In the genomic region with DNA sequence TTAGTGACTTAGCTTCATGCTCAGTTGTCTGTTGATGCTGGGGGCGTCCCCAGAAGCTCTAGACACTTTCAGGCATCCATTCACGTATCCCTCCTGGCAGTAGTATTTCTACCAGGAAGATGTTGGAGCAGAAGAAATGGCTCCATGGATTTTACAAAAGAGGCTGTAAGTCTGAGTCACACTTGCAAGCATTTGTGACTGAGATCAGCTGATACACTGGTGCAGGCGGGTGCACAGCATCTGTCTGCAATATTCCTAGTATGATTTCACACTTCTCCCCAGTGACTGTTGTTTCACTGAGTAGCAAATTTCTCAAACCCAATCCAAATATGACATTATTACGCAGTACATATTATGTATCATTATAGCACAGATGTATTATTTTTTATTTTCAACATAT, we compare ENCODE assay signal across 34 mouse cellular contexts.
DNase-seq lines count a peak whose midpoint lies in the region; ATAC-seq lines count a peak whose summit lies in the region.
"Had no signal": no experiment of that assay in that cellular context is flagged by ENCODE, and none has a peak within 500 bp of the region (broad histone marks: within the 10 kb centered on the region; RNA-seq: fewer than 3 reads in every experiment).

No protein-coding gene starts in this region.

- DNase-seq in frontal cortex, postnatal 10 days (ENCODE audit: low spot score in 2 of 2) = no peak
- peak; percentile 7 to 28 for DNase-seq in layer of hippocampus, adult 8-10 months (ENCODE audit: low spot score in 2 of 2)
- DNase-seq in layer of hippocampus, postnatal 25 days (ENCODE audit: extremely low spot score in 1 of 2, low spot score in 1 of 2) = no peak
- DNase-seq in right cerebral cortex, adult 2 months (ENCODE audit: low spot score in 2 of 2) = peak; percentile 26 to 34
- DNase-seq in right cerebral cortex, postnatal 14 days = no peak
- no peak for DNase-seq in spleen, postnatal 10 days (ENCODE audit: low spot score in 2 of 2)
- DNase-seq: adrenal gland, adult 2 months; adrenal gland, postnatal 36 days; cerebellum, adult 11 months; cerebellum, adult 9-10 months; cerebellum, postnatal 36 days; gastrocnemius, postnatal 25 days; heart, adult 2 months; heart, postnatal 10 days; kidney, adult 18-20 months; kidney, postnatal 25 days; lung, embryonic 14.5 days; lung, postnatal 14 days; midbrain, embryonic 14.5 days; retina, postnatal 1 day; thymus, adult 18-20 months; thymus, postnatal 25 days had no signal

- H3K4me1 ChIP-seq in midbrain, embryonic 15.5 days = no peaks in the 10 kb centered on the region
- H3K4me1 ChIP-seq: heart, embryonic 13.5 days; hindbrain, embryonic 15.5 days; limb, embryonic 12.5 days; liver, embryonic 15.5 days; neural tube, embryonic 15.5 days had no signal

- peak; percentile 57 for ATAC-seq in frontal cortex, adult (ENCODE audit: low TSS enrichment)
- no peak for ATAC-seq in midbrain, embryonic 15.5 days (replicated peaks)
- ATAC-seq: activated CD4-positive, CD25-positive, alpha-beta regulatory T cell, adult 4 months; forebrain, embryonic 13.5 days had no signal

- no peak overlapping the region for H3K27ac ChIP-seq in midbrain, embryonic 15.5 days
- H3K27ac ChIP-seq: forebrain, embryonic 13.5 days; heart, adult 2 months; heart, embryonic 13.5 days; hindbrain, embryonic 10.5 days; hindbrain, embryonic 15.5 days; kidney, embryonic 15.5 days; layer of hippocampus, adult 2 months; limb, embryonic 12.5 days; liver, embryonic 15.5 days; neural tube, embryonic 15.5 days had no signal

- H3K9me3 ChIP-seq in midbrain, embryonic 15.5 days = no peaks in the 10 kb centered on the region
- H3K9me3 ChIP-seq: forebrain, embryonic 13.5 days; heart, embryonic 13.5 days; hindbrain, embryonic 10.5 days; hindbrain, embryonic 15.5 days; kidney, embryonic 15.5 days; limb, embryonic 12.5 days; liver, embryonic 15.5 days; neural tube, embryonic 15.5 days had no signal

- WGBS in midbrain, embryonic 15.5 days = 81% methylated on average over 4 of the region's 4 CpGs

- H3K36me3 ChIP-seq in midbrain, embryonic 15.5 days (replicated peaks) = no peaks in the 10 kb centered on the region
- H3K36me3 ChIP-seq: heart, embryonic 13.5 days; hindbrain, embryonic 10.5 days; hindbrain, embryonic 15.5 days; kidney, embryonic 15.5 days; limb, embryonic 12.5 days; liver, embryonic 15.5 days; neural tube, embryonic 15.5 days had no signal

- no peak overlapping the region for H3K4me2 ChIP-seq in midbrain, embryonic 15.5 days
- H3K4me2 ChIP-seq: forebrain, embryonic 13.5 days; heart, embryonic 13.5 days; hindbrain, embryonic 15.5 days; kidney, embryonic 15.5 days; limb, embryonic 12.5 days; liver, embryonic 15.5 days; lung, embryonic 14.5 days; neural tube, embryonic 15.5 days had no signal

- H3K9ac ChIP-seq in midbrain, embryonic 15.5 days = no peak overlapping the region
- H3K9ac ChIP-seq: forebrain, embryonic 13.5 days; heart, embryonic 13.5 days; hindbrain, embryonic 15.5 days; kidney, embryonic 15.5 days; limb, embryonic 12.5 days; liver, embryonic 15.5 days; lung, embryonic 14.5 days; neural tube, embryonic 15.5 days had no signal

- H3K27me3 ChIP-seq in midbrain, embryonic 15.5 days (replicated peaks) = no peaks in the 10 kb centered on the region
- H3K27me3 ChIP-seq: forebrain, embryonic 13.5 days; heart, embryonic 13.5 days; hindbrain, embryonic 15.5 days; kidney, embryonic 15.5 days; liver, embryonic 15.5 days; neural tube, embryonic 15.5 days had no signal

- H3K4me3 ChIP-seq in midbrain, embryonic 15.5 days = no peak overlapping the region
- H3K4me3 ChIP-seq: forebrain, embryonic 13.5 days; heart, adult 2 months; heart, embryonic 13.5 days; hindbrain, embryonic 10.5 days; hindbrain, embryonic 15.5 days; kidney, embryonic 15.5 days; layer of hippocampus, adult 2 months; limb, embryonic 12.5 days; liver, embryonic 15.5 days; neural tube, embryonic 15.5 days had no signal

Comparison
In these comparisons a context has a peak if more than half of its experiments do, and no peak if none do; other contexts are left out.
1. DNase-seq: peak in layer of hippocampus, adult 8-10 months (2 of 2) and right cerebral cortex, adult 2 months (2 of 2); none in frontal cortex, postnatal 10 days (0 of 2), layer of hippocampus, postnatal 25 days (0 of 2), right cerebral cortex, postnatal 14 days (single experiment) and spleen, postnatal 10 days (0 of 2).